Mouse (Mus musculus): ENCODE measurements around the gene Bbs4.

DNA sequence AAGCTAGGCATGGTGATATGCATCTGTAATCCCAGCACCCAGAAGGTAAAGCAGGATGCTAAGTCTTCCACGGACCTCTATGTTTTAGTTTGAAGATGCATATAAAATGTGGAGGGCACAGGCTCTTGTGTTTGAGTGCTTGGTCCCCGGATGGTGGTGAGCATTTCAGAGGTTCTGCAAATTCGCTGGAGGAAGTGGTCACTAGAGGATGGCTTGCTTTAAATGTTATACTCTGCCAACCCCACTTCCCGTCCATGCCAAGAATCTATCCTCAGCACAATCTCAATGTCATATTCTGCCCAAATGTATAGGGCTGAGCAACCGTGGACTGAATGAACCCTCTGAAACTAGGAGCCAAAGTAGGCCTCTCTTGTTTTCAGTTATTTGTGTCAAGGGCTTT lies 72.4 kb downstream of the Bbs4 start:
- TF ChIP-seq CTCF (IDR thresholded peaks at IDR 0.05; ENCODE audit: low read depth) (no peak), EP300 (IDR thresholded peaks at IDR 0.05; ENCODE audit: low read depth) (no peak)
